Mouse (Mus musculus) lung, postnatal 0 days (tissue): ENCODE measurements at regions not wholly inside any gene's neighbourhood (a gene's known extent, or its start where the extent isn't known, plus 50 kb on each side); places are given as distances from the start of the nearest gene placed in this dataset.

ENCODE experiments used
- CTCF ChIP-seq: IDR thresholded peaks from 2 replicates; pipeline ENCODE4 v1.5.1; 2016; ENCODE audit warnings: antibody characterized with exemption, mild to moderate bottlenecking
- EP300 ChIP-seq: IDR thresholded peaks from 2 replicates; pipeline ENCODE4 v1.6.1; 2016; ENCODE audit warnings: antibody characterized with exemption, mild to moderate bottlenecking, control low read depth

DNA sequence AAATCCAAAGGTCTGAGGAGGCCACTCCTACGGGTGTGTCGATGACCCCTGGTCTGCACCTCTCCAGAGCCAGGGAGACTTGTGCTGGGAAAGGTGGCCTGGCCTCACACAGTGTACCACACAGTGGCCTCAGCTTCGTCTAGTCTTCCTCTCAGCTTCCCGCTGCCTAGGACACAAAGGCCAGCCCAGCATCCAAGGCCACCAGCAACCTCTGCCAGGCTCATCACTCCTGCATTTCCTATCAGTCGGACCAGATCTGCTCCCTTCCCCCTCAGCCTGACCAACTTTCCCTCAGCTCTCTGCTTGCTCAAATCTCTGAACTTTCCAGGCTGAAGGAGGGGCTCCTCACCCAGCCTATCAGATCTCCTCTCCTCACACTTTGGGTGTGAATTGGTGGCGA is 213.8 kb downstream of the Rplp1 start:
- no peak for TF ChIP-seq CTCF
- no peak for TF ChIP-seq EP300
